Mouse (Mus musculus) embryonic stem cell, embryonic (primary cell): ENCODE results near the gene Rhox12.

Experiments used
- CTCF ChIA-PET, 4 experiments: fragments of 300-600 bp in 2 of 4; fragments of 350-600 bp in 2 of 4; sonication (Branson Sonifier 250); formaldehyde crosslinking; loops; one replicate each; lab custom pipeline; 2022; ENCODE audit warnings: inconsistent platforms in 2 of 4; lab: Charles Lee
- POLR2A ChIA-PET, 4 experiments: fragments of 300-600 bp in 2 of 4; fragments of 350-600 bp in 2 of 4; sonication (Branson Sonifier 250); formaldehyde crosslinking; loops; one replicate each; lab custom pipeline; 2022; ENCODE audit warnings: antibody characterized with exemption in 4 of 4, inconsistent platforms in 1 of 4; lab: Charles Lee

The Rhox12 gene

DNA sequence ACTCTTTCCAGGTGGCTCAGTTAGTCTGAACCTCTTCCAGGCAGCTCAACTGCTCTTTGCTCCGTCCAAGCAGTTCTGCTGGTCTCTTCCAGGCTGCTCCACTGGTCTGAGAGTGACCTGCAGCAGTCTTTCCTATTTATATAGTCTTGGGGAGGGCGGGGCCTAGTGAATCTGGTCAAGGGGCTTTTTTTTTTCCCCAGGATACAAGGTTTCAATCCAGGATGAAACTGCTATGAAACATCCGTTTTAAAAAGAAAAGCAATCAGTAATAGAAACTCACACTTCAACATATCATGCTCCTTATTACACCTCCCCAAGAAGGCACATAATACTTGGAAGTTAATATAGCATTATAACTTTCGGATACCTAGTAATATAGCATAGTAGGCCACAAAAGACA is at the start of gene Rhox12:
Gene Rhox12, minus strand, starts transcription at position 101 of the 400 bp plus-strand sequence.
- ChIA-PET POLR2A (no interaction called here), CTCF (no interaction called here)

DNA sequence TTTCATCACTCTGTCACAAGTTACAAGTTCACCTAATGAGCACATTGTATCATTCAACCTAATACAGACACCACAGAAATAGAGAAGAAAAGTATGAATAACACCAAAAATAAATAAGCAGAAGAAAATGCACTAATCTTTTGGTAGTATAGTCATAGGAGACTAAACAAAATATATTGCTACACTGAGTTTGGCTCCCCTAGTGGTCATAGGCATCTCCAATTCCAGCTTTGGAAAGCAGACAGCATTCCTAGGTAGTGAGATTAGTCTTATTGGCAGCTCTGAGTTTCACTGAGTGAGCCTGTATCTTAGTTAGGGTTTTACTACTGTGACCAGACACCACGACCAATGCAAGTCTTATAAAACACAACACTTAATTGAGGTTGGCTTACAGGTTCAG is 48.4 kb upstream of the Rhox12 start:
- POLR2A ChIA-PET, result no interaction called here
- CTCF ChIA-PET, result interaction anchor here in 2 of 4 experiments (0.6 to 0.9 kb wide), 2 partner anchors 47 to 54 kb away, joined by 4 read pairs; no protein-coding TSS in a partner anchor

DNA sequence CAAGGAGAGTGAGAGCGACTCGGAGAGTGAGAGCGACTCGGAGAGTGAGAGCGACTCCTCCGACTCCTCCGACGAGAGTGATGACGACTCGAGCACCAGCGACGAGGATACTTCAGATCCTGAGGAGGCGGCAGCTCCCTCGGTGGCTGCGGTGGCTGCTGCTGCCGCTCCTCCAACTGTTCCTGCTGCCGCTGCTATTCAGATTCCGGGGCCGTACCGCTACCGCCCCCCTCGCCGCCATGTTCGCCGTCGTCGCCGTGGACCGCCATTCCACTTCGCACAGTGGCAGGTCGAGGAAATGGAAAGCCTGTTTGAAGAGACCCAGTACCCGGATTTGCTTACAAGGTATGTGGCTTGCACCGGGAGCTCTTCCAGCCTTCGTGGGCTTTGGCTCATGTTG is 10.8 kb upstream of the Rhox12 start:
- POLR2A ChIA-PET, result no interaction called here
- CTCF ChIA-PET, result no interaction called here

DNA sequence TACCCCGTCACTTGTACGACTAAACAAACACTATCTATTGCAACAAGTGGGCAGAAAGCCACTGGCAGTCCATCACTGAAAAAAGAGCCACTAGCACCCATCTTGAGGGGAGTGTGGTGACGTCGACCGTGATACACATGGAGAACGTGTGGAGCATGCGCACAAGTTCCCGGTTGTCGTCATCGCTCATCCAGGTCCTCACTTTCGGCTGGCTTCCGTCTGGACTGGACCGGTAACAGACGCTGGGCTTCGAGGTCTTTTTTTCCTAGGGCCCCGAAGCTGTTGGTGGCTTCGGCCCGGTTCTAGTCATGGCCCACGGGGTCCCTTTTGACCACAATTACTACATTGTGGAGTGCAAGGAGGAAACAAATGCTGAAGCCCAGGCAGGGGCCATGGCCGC is 10.3 kb upstream of the Rhox12 start, which contains the start of gene Rhox13:
Gene Rhox13, plus strand, starts transcription at position 238 of the 400 bp plus-strand sequence.
- ChIA-PET CTCF (no interaction called here), POLR2A (no interaction called here)

DNA sequence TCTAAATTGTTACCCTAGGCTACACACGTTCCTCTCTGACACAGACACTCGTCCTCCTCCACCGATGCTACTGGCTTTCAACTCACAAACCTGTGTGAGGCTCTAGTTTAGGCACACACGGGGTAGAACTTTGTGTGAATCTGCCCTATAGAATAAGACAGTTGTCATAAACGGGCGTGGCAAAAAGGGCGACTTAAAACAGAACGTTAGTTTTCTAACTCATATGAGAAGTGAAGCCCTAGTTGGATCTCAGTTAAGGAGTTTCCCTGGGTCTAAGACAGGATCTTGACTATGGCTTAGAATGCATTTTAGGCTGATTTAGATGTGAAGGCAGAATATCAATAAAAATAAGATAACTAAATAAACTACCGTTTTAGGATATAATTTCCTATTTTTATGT is 25.7 kb downstream of the Rhox12 start, which contains the start of gene Rhox11:
Gene Rhox11, minus strand, starts transcription at position 101 of the 400 bp plus-strand sequence.
- ChIA-PET POLR2A (no interaction called here), CTCF (interaction anchor here in 2 of 4 experiments (0.6 to 1.7 kb wide), 5 partner anchors 15 to 164 kb away, joined by 3 to 7 read pairs (median 4); no protein-coding TSS in a partner anchor)

DNA sequence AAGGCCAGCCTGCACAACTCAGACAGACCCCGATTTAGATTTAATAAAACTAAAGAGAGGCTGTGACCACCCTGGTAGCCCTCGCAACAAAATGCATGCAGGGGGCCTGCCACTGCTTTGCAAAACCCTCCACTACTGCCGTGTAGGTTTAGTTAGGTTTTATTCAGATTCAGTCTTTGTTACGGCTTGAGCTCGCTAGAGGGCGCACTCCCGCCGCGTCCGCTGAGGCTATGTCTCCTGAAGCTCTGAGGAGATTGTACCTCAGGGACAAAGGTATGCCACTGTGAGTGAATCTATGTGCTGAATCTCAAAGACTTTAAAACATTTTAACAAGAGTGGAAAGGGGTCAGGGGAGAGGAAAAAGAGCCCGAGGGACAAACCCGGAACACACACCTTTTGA is 26.5 kb downstream of the Rhox12 start:
- ChIA-PET CTCF (interaction anchor here (0.6 to 1.7 kb wide), 23 partner anchors 10 to 292 kb away, joined by 3 to 10 read pairs (median 3); partner anchors contain the start of genes Rhox10 (in 1 of the 4) and Zbtb33 (in 1 of the 4)), POLR2A (interaction anchor here in 1 of 4 experiments (0.6 kb wide), 1 partner anchor 314 kb away, joined by 5 read pairs; no protein-coding TSS in a partner anchor)

DNA sequence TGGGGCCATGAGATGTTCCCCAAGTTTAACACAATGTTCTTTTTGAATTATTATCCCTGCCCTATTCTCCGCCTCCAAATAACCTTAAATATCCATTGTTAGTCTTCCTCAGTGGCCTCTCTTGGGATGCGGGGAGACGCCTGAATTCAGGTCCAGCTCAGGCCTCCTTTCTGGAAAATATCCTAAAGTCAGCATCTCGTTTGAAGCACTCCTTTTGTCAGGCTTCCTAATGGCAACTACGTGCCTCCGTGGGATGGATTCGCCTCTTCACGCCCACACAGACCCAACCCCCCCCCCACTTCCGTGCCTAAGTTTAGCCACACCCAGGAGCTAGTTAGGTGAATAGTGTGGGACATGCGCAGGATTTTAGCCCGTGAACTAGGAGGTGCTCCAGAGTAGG is 44.5 kb downstream of the Rhox12 start, which contains the start of gene Rhox10:
Gene Rhox10, plus strand, starts transcription at position 301 of the 400 bp plus-strand sequence.
- CTCF ChIA-PET, result interaction anchor here in 3 of 4 experiments (0.6 to 0.9 kb wide), 6 partner anchors 17 to 1514 kb away, joined by 3 to 8 read pairs (median 4); no protein-coding TSS in a partner anchor
- POLR2A ChIA-PET, result interaction anchor here in 1 of 4 experiments (0.6 kb wide), 1 partner anchor 1350 kb away, joined by 3 read pairs; no protein-coding TSS in a partner anchor

DNA sequence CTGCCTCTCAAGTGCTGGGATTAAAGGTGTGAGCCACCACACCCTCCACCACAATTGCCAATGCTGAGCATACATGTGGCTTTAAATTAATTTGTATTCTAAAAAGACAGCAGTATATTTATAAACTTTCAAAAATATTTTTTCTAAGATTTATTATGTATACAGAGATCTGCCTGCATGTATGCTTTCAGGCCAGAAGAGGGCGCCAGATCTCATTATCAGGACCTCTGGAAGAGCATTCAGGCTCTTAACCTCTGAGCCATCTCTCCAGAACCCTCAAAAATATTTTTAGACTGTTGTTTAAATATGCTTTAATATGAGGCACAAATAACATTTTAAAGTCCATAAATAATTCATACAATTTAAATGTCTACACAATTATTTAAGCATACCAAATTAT is 49.2 kb downstream of the Rhox12 start:
- POLR2A ChIA-PET, result no interaction called here
- CTCF ChIA-PET, result no interaction called here
